Mouse (Mus musculus) heart, embryonic 10.5 days (tissue): Measurements from ENCODE around the gene Emsy. TPM values are rescaled to one million over a fixed set of nuclear protein-coding genes. Genes with fewer than 3 reads are reported as not detected.

Experiments
- DNase-seq: peaks from one replicate; pipeline ENCODE4 v3.0.0-alpha.2; 2017; ENCODE audit warnings: low spot score
- H3K27ac ChIP-seq: fragments of 300-500 bp; sonication (generic); 2 replicates; pipeline ENCODE4 v1.5.1; 2016; ENCODE audit warnings: mild to moderate bottlenecking
- H3K27me3 ChIP-seq: fragments of 300-500 bp; sonication (generic); 2 replicates; pipeline ENCODE4 v1.6.1; 2016; ENCODE audit warnings: mild to moderate bottlenecking; ENCODE audit not compliant: poor library complexity, insufficient read depth, severe bottlenecking
- H3K36me3 ChIP-seq: fragments of 300-500 bp; sonication (generic); 2 replicates; pipeline ENCODE4 v1.6.1; 2016; ENCODE audit warnings: mild to moderate bottlenecking, moderate library complexity
- H3K4me1 ChIP-seq: fragments of 300-500 bp; sonication (generic); 2 replicates; pipeline ENCODE4 v1.6.1; 2016; ENCODE audit warnings: mild to moderate bottlenecking
- H3K4me3 ChIP-seq: fragments of 300-500 bp; sonication (generic); 2 replicates; pipeline ENCODE4 v1.5.1; 2016; ENCODE audit warnings: mild to moderate bottlenecking, moderate library complexity
- H3K9me3 ChIP-seq: fragments of 300-500 bp; sonication (generic); 2 replicates; pipeline ENCODE4 v1.6.1; 2016; ENCODE audit warnings: mild to moderate bottlenecking, moderate library complexity
- WGBS: fragments of 180-500 bp; shearing (Covaris S2); methylation state at CpG from one replicate; pipeline ENCODE4 v1.1.7; 2016; 5-methylcytosine and 5-hydroxymethylcytosine counted together
- polyA plus RNA-seq: library from polyadenylated mRNA; unstranded; fragments of >200 nt; fragmentation: Nextera tagmentation; extraction: Ambion mirVana; gene quantifications from 2 replicates; pipeline ENCODE4 v1.2.1, GENCODE M21; 2016

The Emsy gene
- 29.1 and 34.1 TPM in 2 replicates for polyA plus RNA-seq

DNA sequence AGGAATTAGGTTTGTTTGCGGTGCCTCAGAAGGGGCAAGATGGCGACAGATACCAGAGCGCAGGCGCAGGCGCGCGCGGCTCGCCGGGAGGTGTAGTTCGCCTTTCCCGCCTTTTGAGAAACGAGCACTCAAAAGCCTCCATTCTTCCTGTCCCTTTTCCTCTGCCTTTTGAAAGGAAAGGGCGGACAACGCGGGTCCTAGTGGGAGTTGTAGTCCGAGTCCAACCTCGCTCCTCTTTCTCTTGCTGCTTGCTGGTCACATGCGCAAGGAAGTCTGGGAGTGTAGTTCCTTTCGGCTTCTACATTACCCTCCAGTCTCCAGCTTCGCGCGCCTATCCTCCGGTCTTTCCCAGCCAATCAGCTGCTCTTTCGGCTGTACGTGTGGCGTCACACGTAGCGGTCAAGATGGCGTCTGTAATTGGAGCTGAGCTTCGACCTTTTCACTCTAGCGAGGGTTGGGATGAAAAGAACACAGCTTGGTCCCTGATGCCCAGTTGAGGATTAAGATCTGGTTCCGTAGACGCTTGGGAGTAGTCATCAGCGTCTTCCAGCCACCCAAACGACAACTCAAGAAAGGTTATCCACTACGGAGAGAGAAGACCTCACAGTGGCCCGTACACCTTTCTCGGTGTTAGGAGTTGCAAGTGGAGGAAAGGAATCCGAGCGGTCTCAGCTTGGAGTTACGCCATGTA, at the start of gene Emsy:
TSS of gene Emsy (minus strand) at position 253 of the 691 bp plus-strand sequence.
- H3K9me3 ChIP-seq, result no peaks in the 10 kb centered on the region
- H3K36me3 ChIP-seq, result peaks cover 18% of the 10 kb centered on the region
- H3K27ac ChIP-seq, result peak within 1 kb of the TSS; percentile 96
- peak; percentile 99 for DNase-seq
- WGBS, result under 1% methylated on average over 42 of the region's 42 CpGs
- H3K4me3 ChIP-seq, result peak within 1 kb of the TSS; percentile 94
- H3K4me1 ChIP-seq, result peaks cover 14% of the 10 kb centered on the region; the same call in 1 of the 2 replicates
- no peaks in the 10 kb centered on the region for H3K27me3 ChIP-seq

DNA sequence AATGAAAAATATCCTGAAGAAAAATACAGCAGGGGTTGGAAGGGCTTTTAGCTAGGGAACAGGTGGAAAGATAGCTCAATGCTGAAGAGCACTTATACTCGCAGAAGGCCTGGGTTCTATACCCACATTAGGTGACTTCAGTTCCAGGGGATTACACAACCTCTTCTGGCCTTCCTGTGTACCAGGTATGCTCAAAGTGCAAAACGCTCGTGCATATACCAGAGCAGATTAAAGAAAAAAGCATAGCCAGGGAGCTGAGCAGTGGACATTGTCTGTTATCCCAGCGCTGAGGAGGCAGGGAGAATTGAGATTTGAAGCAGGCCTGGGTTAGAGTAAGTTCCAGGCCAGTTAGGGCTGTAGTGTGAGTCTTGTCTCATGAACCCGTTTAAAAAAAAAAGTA, 47.7 kb upstream of the Emsy start:
- Histone ChIP-seq H3K4me3 (peak overlapping the region; percentile 89), H3K27me3 (no peaks in the 10 kb centered on the region), H3K4me1 (peaks cover 24% of the 10 kb centered on the region), H3K36me3 (no peaks in the 10 kb centered on the region), H3K9me3 (no peaks in the 10 kb centered on the region), H3K27ac (peak overlapping the region; percentile 95; the same call in 1 of the 2 replicates)
- WGBS, result 68% methylated on average over 5 of the region's 5 CpGs
- no peak for DNase-seq

DNA sequence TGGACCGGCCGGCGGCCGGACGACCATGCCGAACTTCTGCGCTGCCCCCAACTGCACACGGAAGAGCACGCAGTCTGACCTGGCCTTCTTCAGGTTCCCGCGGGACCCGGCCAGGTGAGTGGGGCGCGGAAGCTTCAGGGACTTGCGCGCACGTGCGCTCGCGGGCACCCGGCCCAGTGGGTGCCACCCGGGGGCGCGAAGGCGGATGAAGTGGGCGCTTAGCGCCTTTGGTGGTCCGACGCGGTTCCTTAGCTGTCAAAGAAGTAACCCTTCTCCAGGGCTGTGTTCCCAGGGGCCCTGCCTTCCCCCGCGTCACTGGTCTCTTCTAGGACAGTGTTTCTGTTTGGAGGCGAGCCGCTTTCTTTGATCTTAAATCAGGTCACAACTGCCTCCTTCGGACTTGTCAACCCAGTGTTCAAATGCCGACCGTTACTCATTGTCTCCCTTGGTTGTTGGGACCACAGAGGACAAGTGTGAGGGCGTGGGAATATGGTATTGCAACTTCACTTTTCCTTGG, 46.8 kb upstream of the Emsy start:
- peak overlapping the region; percentile 95 for H3K27ac ChIP-seq
- no peaks in the 10 kb centered on the region for H3K27me3 ChIP-seq
- H3K36me3 ChIP-seq, result no peaks in the 10 kb centered on the region
- peak overlapping the region; percentile 89 for H3K4me3 ChIP-seq
- H3K4me1 ChIP-seq, result peaks cover 24% of the 10 kb centered on the region
- DNase-seq, result no peak
- H3K9me3 ChIP-seq, result no peaks in the 10 kb centered on the region
- WGBS, result under 1% methylated on average over 38 of the region's 38 CpGs

DNA sequence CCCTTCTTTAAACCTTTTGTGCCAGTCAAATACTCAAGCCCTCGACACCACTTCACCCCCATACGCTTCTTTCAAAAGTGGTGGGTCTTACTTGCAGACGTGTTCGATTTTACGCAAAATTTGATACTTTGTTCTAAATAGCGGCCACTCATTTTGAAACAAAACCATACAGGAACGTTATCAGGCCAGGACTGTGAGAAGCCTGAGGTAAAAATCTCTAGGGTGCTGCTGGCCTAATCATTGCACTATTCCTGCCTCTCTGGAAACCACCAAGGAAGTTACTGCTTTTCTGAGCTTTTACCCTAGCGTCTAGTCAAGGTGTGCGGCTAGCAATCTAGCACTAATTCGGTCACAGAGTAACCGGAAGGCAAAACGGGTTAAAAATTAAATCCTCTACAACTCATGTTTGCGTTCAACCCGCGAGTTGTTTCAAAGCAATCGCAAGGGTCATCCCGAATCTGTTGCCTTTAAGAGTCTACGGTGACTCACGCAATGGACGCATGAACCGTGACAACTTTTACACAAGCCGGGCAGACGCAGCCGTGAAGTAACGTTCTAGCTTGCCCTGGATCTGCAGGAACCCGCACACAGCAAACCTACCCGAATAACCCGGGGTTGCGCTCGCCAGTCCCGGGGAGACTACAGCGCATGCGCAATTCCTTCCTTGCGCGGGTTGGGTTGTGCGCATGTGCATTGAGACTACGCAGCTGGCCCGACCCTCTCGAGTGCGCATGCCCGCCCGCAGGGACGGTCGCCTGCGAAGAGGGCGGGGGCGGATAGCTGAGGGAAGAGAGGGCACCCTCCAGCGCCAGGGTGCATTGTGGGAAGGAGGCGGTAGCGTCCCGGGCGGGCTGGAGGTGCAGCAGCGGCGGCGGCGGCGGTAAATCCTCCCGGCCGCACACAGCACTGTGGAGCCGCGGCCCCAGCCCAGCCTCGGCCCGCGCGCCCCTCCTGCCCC, 46.0 kb upstream of the Emsy start, which contains the start of gene Thap12:
TSS of gene Thap12 (plus strand) at position 821 of the 958 bp plus-strand sequence.
- H3K4me3 ChIP-seq, result peak within 1 kb of the TSS; percentile 89
- 2% methylated on average over 64 of the region's 65 CpGs for WGBS

DNA sequence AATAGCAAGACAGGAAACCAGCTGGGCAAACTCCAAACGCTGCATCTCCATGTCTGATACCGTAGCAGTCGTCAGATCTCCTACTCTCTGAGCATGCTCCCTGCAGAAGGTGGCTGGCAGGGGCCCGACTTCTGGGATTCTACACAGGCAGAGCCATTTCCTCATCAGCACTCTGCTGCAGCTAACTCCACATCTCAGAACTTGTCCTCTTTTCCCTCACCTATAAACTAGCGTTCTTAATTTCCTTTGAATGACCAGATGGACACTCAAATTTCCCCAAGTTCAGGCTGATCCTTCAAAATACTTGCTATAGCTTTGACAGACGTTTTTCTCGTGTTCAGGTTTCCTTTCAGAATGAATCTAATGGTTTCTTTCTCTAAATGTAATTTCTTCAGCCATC, 45.2 kb upstream of the Emsy start:
- 47% methylated on average over 7 of the region's 7 CpGs for WGBS
- no peak for DNase-seq
- peak overlapping the region; percentile 89 for H3K4me3 ChIP-seq
- H3K27ac ChIP-seq, result peak overlapping the region; percentile 95; the same call in 1 of the 2 replicates
- H3K27me3 ChIP-seq, result no peaks in the 10 kb centered on the region
- H3K4me1 ChIP-seq, result peaks cover 24% of the 10 kb centered on the region
- no peaks in the 10 kb centered on the region for H3K9me3 ChIP-seq
- no peaks in the 10 kb centered on the region for H3K36me3 ChIP-seq

More for the DNA sequence above, 46.0 kb upstream of the Emsy start, which contains the start of gene Thap12:
- no peaks in the 10 kb centered on the region for H3K27me3 ChIP-seq
- peak; percentile 99 for DNase-seq
- no peaks in the 10 kb centered on the region for H3K36me3 ChIP-seq
- no peaks in the 10 kb centered on the region for H3K9me3 ChIP-seq
- H3K27ac ChIP-seq, result peak within 1 kb of the TSS; percentile 95
- H3K4me1 ChIP-seq, result peaks cover 24% of the 10 kb centered on the region

DNA sequence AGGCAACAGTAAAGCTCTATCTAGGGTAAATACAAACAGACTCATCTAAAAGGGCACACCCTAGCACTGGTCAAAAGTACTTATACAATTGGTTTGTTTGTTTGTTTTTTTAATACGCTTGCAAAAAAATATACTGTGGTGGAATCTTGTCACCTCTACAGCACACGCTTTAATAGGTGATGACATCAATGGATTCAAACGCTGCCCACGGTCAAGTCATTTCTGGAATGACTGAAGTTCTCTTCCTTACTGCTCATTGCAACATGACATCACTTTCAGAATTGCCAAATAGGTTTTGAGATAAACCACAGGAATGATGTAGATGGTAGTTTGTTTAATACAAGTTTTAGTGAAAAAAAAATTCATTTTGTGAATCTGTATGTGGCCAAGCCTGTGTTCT, 42.0 kb upstream of the Emsy start:
- Histone ChIP-seq H3K4me1 (0 out of 2 replicates have a peak, but pooled peaks cover 8% of the 10 kb centered on the region), H3K4me3 (no peak overlapping the region), H3K36me3 (no peaks in the 10 kb centered on the region), H3K27me3 (no peaks in the 10 kb centered on the region), H3K27ac (no peak overlapping the region), H3K9me3 (no peaks in the 10 kb centered on the region)
- DNase-seq, result no peak
- 86% methylated on average over 4 of the region's 4 CpGs for WGBS

DNA sequence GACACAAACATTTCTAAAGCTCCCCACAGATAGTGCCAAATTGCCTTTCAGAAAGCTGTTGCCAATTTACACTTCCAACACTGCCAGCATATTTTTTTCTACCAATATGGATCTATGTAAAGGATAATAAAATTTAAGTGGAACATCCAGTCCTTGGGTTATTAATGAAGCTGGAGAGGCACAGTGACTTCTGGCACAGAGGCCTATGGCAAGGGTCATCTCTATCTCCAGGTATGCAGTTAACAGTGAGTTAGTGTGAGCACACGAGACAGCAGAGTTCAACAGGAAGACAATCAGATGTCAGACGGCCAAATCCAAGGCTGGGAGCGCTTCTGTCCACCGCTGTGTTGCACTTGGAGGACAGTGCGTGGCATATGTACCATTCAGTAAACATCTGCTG, 41.5 kb upstream of the Emsy start:
- WGBS, result 65% methylated on average over 5 of the region's 5 CpGs
- Histone ChIP-seq H3K4me3 (no peak overlapping the region), H3K27ac (no peak overlapping the region), H3K9me3 (no peaks in the 10 kb centered on the region), H3K27me3 (no peaks in the 10 kb centered on the region), H3K4me1 (peaks cover 10% of the 10 kb centered on the region), H3K36me3 (no peaks in the 10 kb centered on the region)
- no peak for DNase-seq

DNA sequence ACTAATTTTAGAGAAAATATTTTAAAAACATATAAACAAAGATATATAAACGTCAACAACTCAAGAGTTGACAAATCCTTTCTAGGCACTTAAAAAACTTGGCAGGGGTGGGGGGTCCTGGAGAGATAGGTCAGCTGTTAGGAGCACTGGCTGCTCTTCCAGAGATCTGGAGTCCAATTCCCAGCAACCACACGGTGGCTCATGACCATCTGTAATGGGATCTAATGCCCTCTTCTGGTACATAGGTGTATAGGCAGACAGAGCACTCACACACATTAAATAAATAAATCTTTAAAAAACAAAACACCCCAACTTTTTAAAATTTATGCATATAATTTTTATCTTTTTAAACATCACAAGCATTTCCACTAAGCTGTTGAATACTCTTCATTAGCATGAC, 40.9 kb upstream of the Emsy start:
- Histone ChIP-seq H3K27ac (no peak overlapping the region), H3K9me3 (no peaks in the 10 kb centered on the region), H3K4me1 (peaks cover 16% of the 10 kb centered on the region), H3K36me3 (no peaks in the 10 kb centered on the region), H3K4me3 (no peak overlapping the region), H3K27me3 (no peaks in the 10 kb centered on the region)
- WGBS, result 14% methylated on average over 2 of the region's 2 CpGs
- DNase-seq, result no peak

DNA sequence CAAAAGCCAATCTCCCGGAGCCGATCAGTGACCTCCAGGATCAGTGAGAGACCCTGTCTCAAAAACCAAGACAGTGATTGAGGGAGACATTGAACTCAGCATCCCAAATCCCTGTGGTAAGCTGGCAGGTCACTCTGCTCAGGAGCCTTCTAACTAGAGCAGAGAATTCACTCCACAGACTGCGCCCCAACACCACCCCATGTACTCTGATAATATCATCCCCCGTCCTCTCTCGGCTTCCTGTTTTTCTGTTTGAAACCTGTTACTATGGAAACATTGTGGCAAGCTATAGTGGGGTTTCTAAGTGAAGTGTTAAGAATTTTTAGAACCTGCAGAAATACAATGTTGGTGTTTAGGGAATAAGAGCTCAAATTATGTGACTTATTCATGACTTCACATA, 37.5 kb upstream of the Emsy start:
- H3K4me3 ChIP-seq, result no peak overlapping the region
- H3K36me3 ChIP-seq, result no peaks in the 10 kb centered on the region
- WGBS, result 73% methylated on average over 5 of the region's 5 CpGs
- H3K27ac ChIP-seq, result no peak overlapping the region
- H3K9me3 ChIP-seq, result no peaks in the 10 kb centered on the region
- H3K27me3 ChIP-seq, result no peaks in the 10 kb centered on the region
- no peak for DNase-seq
- peaks cover 19% of the 10 kb centered on the region for H3K4me1 ChIP-seq

DNA sequence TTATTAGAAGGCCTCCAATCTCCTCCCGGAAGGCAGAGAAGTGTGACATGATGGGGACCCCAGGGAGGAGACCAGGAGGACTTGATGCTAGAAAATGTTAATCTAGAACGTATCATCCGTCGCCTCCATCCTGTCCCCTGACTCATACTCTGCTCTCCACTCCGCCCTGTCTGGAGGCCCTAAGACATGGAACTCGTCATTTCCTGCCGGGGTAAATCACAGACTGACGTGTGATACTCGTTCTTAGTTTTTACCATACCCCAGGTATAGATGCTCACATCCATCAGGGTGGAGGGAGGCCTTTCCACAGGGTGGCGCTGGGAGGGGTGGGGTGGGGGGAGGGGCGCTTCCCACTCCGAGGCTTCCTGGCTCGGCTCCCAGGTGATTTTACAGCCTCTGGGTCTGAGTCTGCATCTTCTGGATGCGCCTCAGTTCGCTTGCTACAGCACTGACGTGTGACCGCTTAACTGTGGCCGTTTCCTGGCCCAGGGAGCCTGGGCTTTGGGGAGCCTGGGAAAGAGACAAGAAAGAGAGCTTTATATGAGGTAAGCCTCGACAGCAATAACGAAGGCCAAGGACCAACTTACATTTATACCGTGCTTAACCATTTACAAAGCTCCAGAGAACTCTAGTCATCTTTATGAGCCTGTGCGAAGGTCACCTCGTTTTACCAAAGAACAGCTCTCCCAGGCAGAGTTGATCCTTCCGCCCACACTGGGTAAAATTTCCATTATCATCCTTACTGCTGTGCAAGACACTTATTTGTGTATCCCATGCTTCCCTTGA, 36.4 kb upstream of the Emsy start:
- H3K4me1 ChIP-seq, result peaks cover 19% of the 10 kb centered on the region
- H3K36me3 ChIP-seq, result no peaks in the 10 kb centered on the region
- no peaks in the 10 kb centered on the region for H3K27me3 ChIP-seq
- DNase-seq, result no peak
- H3K4me3 ChIP-seq, result peak overlapping the region; percentile 28
- H3K27ac ChIP-seq, result peak overlapping the region; percentile 67
- 35% methylated on average over 24 of the region's 24 CpGs for WGBS
- no peaks in the 10 kb centered on the region for H3K9me3 ChIP-seq

DNA sequence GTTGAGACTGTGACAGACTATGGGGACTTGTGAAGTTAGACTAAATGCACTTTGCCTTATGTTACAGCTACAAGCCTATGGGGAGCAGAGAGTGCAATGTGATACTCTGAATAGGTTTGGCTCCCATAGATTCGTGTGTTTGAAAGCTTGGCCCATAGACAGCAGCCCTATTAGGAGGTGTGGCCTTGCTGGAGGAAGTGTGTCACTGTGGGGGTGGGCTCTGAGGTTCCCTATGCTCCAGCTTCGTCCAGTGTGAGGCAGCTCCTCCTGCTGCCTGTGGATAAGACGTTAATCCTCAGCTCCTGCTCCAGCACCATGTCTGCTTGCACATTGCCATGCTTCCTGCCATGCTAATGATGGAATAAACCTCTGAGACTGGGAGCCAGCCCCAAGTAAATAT, 34.2 kb upstream of the Emsy start:
- no peak overlapping the region for H3K4me3 ChIP-seq
- H3K27me3 ChIP-seq, result no peaks in the 10 kb centered on the region
- no peak for DNase-seq
- peaks cover 23% of the 10 kb centered on the region for H3K4me1 ChIP-seq
- no peaks in the 10 kb centered on the region for H3K9me3 ChIP-seq
- no peaks in the 10 kb centered on the region for H3K36me3 ChIP-seq
- H3K27ac ChIP-seq, result no peak overlapping the region
- 11% methylated on average over 3 of the region's 3 CpGs for whole genome bisulfite sequencing

DNA sequence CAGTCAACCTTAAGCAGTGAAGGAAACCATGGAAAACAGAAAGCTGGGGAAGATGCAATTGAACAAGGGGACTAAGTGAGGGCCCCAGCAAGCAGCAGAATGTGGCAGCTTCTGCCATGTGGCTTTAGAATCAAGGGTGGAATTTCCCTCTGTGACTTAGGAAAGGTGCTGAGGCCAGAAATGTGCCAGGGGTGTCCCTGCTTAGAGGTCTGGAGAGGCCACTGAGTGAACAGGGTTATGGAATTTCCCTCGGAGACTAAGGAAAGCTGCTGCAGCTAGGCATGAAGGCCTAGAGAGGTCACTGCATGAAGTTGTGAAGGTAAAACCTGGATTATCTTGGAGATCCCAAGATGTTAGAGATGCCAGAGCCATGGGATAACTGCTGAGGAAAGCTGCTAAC, 33.5 kb upstream of the Emsy start:
- Histone ChIP-seq H3K27ac (no peak overlapping the region), H3K27me3 (no peaks in the 10 kb centered on the region), H3K4me3 (no peak overlapping the region), H3K9me3 (no peaks in the 10 kb centered on the region), H3K4me1 (peaks cover 30% of the 10 kb centered on the region), H3K36me3 (no peaks in the 10 kb centered on the region)
- DNase-seq, result no peak
- 68% methylated on average over 1 of the region's 1 CpGs for WGBS
